Mouse (Mus musculus): ENCODE data around the gene Amigo2.

- no peak for TF ChIP-seq CTCF (conservative IDR thresholded peaks at IDR 0.05; ENCODE audit: low read length)
- no peak for TF ChIP-seq POU5F1 (IDR thresholded peaks at IDR 0.05; ENCODE audit: borderline replicate concordance, low read length)
Observed at GRCm38 (mm10) chr15:97224003-97224402, 23.1 kb downstream of the Amigo2 start.

Data from E14TG2a.4 (cell line).